17 mouse cellular contexts compared by ENCODE assay signal in genomic region chr6:15465471-15465870, GRCm38 (mm10).
"Had no signal": no experiment of that assay in that cellular context is flagged by ENCODE, and none has a peak within 500 bp of the region (broad histone marks: within the 10 kb centered on the region; RNA-seq: fewer than 3 reads in every experiment).

No protein-coding gene starts in this region.

- H3K27me3 ChIP-seq: limb, embryonic 15.5 days; lung, embryonic 15.5 days; megakaryocyte, embryonic 14.5 days; midbrain, embryonic 13.5 days had no signal

- H3K9me3 ChIP-seq: limb, embryonic 15.5 days; lung, embryonic 15.5 days; midbrain, embryonic 10.5 days; midbrain, embryonic 13.5 days had no signal

- H3K9ac ChIP-seq: limb, embryonic 15.5 days; liver, embryonic 14.5 days; liver, postnatal 0 days; lung, embryonic 15.5 days; midbrain, embryonic 13.5 days had no signal

- H3K27ac ChIP-seq: hindbrain, postnatal 0 days; left cerebral cortex, adult 2 months; limb, embryonic 15.5 days; liver, embryonic 14.5 days; lung, embryonic 15.5 days; midbrain, embryonic 10.5 days; midbrain, embryonic 13.5 days; stomach, postnatal 0 days had no signal

- H3K36me3 ChIP-seq: limb, embryonic 15.5 days; lung, embryonic 15.5 days; midbrain, embryonic 10.5 days; midbrain, embryonic 13.5 days had no signal

- H3K4me3 ChIP-seq: left cerebral cortex, adult 2 months; limb, embryonic 15.5 days; lung, embryonic 15.5 days; megakaryocyte, embryonic 14.5 days; midbrain, embryonic 10.5 days; midbrain, embryonic 13.5 days had no signal

- H3K4me2 ChIP-seq: limb, embryonic 15.5 days; liver, embryonic 11.5 days; lung, embryonic 15.5 days; midbrain, embryonic 13.5 days had no signal

- H3K4me1 ChIP-seq: limb, embryonic 15.5 days; lung, embryonic 15.5 days; megakaryocyte, embryonic 14.5 days; midbrain, embryonic 13.5 days had no signal

- ATAC-seq: hindbrain, postnatal 0 days; inflammation-experienced regulatory T-cells, adult 6 months; intestine, embryonic 16.5 days; liver, postnatal 0 days; midbrain, embryonic 13.5 days had no signal

- DNase-seq: layer of hippocampus, postnatal 36 days; liver, postnatal 0 days; lung, postnatal 10 days; lung, postnatal 36 days; thymus, postnatal 25 days had no signal
